Mouse (Mus musculus) B cell, adult 2 months (primary cell): ENCODE results near the gene Foxr1.
"Not testable (repeated sequence)": the region's sequence is repeated elsewhere in the genome, so short reads cannot be mapped to it uniquely, and the experiment has no call there.

ENCODE experiments used
- DNase-seq, 2 experiments: peaks; one replicate each; pipeline ENCODE4 v3.0.0; 2022

The Foxr1 gene

DNA sequence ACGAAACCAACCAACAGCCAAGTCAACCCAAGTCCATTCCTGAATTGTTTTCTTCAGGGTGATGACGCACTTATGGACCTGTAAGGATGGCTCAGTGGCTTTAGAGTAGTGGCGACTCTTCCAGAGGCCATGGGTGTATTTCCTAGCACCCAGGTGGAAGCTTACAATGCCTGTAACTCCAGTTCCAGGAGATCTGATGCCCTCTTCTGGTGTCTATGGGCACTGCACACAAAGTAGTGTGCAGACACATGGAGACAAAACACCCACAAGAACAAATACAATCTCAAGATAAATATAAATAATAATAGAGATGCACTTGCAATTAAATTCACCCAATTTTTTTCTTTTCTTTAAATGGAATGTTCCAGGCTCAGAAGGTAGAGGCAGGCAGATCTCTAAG is 35.0 kb upstream of the Foxr1 start:
- DNase-seq: no peak

DNA sequence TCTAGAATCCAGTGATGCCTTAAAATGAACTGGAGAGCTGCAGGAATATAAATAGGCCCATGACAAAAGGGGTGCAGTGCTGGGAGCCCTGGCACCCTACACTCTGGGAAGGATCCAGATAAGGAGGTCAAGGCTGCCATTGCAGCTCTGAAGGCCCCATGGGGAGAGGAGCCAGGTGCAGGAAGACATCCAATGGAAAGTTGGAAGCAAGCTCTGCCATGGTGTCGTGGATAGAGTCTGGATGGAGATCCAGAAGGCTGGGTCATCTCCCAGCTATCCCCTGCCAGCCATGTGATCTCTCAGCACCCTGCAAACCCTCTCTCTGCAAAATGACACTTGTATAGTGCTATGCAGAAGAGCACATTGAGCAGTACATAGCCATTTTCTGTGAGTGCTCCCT is 33.4 kb upstream of the Foxr1 start:
- no peak for DNase-seq

DNA sequence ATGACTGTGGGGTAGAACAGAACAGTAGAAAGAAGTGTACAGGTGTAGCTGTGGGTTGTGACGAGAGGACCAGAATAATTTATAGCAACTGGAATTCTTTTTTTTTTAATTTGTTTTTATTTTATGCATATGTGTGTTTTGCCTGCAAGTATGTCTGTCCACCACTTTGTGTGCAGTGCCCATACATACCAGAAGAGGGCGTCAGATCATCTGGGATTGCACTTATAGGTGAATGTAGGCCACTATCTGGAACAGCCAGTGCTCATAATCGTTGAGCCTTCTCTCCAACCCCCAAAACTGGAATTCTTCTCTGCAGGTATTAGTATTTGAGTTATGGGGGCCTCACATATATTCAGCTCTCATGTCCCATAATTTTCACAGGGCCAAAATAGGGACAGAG is 32.2 kb upstream of the Foxr1 start:
- DNase-seq: peak; percentile 42

DNA sequence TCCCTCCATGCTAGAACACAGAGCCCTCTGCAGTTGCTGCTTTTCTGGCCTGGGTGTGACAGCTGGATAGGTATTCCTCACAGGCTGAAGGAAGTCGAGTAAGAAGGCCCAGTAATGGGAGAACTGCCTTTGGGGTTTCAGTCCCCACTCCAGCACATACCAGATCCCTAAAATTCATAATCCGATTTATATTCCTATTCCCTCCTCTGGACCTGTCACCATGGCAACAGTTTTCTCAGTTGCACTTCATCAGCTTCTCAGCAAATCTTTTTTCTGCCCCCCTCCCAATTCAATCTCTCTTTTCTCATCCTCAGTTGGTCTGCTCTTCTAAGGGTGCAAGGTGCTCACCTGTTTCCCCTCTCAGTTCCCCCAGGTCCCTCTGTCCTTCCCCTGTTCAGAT is 27.9 kb upstream of the Foxr1 start:
- no peak for DNase-seq

DNA sequence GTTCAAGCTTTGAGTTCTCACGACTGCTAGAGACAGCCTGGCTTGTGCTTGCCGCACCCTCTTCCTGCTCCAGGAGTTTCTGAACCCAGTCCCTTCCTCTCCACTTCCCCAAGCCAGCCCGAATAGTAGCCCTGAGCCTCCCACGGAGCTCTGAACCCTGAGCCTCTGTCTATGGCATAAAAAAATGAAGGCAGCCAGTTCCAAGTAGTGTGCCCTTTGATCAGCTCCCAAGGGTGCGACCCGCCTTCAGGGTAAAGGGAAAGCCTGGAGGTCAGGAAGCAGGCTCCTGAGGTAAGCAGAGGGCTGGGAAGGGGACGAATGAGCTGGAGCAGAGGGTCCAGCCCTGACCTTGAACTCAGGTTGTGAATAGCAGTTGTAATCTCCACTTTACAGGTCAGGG is 27.3 kb upstream of the Foxr1 start:
- no peak for DNase-seq

DNA sequence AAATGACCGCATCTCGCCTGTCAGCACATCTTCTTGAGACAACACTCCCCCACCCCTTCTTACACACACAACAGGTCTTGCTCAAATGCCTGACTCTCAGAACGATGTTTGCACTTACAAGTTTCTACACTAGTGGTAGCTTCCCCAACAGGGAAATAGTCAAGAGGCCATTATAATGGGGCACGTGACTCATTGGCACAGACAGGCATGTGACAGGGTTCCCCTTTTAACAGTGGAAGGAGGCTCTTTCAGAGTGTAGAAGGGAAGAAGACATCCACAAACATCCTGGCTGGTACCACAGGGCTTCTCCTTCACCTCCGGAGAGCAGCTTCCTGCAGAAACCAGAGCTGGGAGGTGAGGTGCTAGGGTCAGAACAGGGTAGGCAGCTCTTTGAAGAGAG is 21.0 kb upstream of the Foxr1 start:
- peak; percentile 28 to 52 for DNase-seq

DNA sequence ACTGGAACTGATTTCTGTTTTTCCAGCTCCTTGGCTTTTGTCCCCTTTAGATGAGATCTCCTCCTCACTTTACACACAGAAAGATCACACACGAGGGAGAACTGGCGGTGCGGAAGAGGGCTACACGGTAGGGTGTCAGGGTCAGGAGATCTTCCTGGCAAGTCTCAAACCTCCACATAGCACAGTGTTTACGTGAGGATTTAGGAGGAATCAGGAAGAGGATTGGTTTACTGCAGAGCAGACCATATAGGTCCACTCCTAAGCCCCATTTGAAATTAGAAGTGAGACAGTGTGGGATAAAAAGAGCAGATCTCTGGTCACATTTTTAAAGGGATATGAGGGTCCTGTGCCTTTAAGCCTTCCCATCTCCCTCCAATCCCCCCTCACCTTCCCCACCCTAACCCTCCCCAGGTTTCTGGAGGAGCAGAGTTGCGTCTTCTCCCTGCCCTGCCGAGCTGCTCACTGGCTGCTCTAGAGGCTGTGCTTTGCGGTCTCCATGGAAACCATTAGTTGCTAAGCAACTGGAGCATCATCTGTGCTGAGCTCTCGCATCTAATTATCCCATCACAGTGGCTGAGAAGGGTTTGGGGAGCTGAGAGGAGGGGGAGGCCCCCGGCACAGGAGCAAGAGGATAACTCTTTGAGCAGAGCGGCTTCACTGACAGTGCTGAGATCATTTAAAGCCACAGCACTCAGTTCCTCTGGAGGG is 16.3 kb upstream of the Foxr1 start:
- DNase-seq: no peak

DNA sequence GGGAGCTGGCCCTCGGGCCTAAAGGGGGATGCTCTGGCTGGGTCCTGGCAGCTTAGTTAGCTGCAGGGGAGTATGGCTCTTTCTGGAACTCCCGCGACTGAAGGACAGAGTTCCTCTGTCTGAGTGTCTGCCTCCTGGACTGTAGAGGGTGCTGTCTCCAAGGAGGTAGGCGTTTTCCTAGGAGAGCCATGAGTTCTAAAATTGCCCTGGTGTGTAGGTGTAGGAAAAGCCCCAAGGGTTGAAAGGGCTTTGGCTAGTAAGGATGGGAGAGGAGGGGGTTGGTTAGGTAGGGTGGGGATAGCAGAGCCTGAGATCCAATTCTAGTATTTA is 13.9 kb upstream of the Foxr1 start, which contains the start of gene Upk2:
TSS of gene Upk2 (minus strand) at position 86 of the 330 bp plus-strand sequence.
- no peak for DNase-seq

DNA sequence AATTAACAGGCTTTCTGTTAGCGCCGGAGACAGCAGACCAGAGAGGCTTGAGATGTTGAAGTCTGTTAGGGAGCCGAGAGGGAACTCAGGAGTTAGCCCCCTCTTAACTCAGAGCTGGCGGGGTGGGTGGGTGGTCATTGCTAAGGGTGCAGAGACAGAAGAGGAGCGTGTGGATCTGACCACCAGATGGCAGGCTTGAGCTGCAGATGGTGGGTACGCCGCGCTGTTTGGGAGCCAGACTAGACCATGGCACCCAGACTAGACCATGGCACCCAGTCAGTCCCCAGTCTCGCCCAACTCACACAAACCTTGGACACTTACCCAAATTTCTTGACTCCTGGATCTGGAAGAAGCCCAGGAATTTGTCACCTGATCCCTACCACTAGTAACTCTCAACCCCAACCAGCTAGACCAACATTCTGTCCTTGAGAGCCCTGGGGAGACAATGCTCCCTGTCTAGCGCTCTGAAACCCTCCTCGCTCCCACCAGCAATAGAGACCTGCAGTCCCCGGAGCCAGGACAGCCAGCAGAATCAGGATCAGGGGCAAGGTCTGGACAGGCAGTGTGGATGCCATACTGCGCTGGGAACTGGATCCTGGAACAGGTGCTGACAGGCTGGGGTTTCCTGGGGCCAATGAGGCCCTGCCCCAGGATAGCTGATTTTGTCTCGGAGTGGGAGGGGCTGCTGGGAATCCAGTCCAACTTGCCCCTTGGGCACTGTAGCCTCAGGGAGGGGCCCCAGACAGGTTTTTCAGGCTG is 13.4 kb upstream of the Foxr1 start:
- DNase-seq: peak; percentile 92

DNA sequence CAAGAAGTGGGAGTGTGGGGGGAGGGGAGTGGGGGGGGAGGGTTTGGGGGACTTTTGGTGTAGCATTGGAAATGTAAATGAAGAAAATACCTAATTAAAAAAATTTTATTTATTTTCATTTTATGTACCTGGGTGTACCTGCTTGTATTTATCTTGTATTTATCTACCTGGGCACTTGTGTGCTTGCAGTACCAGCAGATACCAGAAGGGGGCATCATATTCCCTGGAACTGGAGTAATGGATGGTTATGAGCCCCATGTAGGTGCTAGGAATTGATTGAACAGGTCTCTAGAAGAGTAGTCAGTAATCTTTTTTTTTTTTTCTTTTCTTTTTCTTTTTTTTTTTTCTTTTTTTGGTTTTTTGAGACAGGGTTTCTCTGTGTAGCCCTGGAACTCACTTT is 9.5 kb upstream of the Foxr1 start:
- peak; percentile 61 to 66 for DNase-seq

DNA sequence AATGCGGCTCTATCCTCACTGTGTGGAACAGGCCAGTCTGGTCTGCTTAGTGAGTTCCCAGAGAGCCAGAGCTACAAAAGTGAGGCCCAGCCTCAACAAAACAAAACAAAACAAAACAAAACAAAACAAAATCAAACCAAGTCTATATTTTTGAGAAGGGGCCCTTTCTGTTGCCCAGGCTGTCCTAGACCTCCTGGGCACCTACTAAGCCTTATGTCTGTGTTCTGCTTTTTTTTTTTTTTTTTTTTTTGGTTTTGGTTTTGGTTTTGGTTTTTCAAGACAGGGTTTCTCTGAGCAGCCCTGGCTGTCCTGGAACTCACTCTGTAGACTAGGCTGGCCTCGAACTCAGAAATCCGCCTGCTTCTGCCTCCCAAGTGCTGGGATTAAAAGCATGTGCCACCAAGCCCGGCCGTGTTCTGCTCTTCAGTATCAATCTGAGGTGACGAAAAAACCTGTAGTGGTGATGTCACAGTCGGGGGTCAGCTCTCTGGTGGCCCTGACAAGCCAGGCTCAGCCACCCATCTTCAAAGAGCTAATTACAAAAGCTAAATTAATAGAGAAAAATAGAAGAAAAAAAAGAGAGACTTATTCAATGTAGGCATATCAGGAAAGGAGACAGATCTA is 3.6 kb upstream of the Foxr1 start:
- DNase-seq: not testable (repeated sequence)

DNA sequence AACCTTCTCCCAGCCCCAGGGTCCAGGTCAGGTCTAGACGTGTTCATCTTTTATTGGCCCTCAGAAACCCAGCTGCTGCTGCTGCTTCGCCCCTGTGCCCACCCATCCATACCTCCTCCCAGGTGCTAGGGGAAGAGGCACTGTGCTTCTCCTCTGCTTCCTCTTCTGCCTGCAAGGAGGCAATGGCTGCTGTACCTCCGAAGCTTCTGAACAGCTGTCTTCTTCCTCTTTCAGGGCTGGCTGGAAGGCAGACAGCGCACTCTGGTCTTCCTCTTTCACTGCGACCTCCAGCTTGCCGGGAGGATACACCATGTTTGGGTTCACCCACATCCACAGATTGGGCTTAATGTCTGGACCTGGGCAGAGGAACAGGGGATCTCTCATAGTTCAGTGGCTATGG is 5.2 kb downstream of the Foxr1 start:
- DNase-seq: peak; percentile 66 to 67

DNA sequence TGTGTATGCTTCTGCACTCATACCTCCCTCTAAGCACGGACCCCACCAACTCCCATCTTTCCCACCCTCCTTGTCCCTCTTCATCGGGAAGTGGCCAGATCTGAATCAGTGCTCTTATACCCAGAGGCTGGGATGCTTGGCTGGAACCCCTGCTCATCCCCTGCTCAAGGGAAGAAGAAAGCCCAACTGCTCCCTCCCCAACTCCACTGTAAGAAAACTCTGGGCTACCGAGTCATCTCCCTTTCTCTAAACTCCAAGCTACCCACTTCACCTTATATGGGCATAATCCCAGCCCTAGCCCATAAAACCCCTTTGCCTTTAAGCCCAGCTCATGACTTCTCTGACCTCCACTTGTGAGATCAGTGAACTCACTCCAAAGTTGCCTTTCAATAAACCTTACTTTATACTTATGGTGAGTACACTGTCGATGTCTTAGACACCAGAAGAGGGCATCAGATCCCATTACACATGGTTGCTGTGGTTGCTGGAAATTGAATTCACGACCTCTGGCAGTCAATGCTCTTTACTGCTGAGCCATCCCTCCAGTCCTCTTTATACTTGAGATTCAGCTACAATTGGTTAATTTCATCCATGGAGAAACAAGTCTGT is 8.3 kb downstream of the Foxr1 start:
- DNase-seq: no peak

DNA sequence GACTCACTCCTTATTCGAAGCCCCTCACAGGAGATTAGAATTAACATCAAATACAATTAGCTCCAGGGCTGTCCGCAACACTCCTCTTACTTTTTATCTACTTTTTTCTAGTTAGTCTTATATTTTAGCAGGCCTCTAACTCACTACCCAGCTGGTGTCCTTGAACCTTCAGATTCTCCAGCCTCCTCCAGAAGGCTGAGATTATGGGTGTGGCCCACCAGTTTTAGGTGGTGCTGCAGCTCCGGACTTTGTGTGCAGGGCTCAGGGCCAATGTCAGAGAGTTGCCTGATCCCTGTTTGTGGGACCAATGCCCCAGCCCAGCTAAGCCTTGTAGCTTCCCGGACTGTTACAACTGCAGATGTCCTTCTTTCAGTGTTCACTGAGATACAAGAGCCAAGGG is 17.4 kb downstream of the Foxr1 start:
- no peak for DNase-seq

DNA sequence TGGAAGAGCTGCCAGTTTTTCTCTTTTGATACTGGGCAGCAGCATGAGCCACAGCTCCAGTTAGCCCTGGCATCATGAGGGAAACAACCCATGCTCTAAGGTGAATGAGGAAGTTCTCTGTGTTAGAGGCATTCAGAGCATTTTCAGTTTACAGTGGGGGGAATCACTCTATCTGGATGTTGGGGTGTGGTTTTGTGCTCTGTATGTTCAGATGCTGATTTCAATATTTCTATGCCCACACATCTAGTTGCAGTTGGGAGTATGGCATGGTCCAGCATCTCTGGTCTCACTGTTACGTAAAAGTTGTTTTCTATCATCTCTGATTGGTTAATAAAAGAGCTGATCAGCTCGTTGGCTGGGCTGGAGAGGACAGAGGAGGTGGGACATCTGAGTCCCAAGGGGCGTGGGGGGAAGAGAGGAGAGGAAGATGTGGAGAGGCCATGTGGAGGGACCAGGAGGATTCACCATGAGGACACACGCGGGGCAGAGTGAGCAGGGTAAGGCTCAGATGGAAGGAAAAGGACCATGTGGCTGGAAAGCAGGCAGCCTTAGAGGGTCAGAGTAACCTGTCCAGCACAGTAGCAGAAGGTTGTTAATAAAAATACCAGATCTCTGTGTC is 20.5 kb downstream of the Foxr1 start:
- DNase-seq: peak; percentile 22 to 26

DNA sequence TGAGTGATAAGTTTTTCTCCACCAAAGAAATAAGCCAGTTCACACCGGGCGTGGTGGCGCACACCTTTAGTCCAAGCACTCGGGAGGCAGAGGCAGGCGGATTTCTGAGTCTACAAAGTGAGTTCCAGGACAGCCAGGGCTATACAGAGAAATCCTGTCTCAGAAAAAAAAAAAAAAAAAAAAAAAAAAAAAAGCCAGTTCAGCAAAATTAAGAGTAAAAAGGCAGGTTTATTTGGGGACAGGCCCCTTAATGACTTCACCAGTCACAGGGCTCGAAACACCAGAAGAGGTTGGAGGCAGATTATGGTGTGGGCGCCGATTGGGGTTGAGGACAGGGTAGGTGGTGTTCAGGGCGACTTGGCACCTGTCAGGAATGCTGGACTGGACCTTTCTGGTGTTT is 21.2 kb downstream of the Foxr1 start:
- DNase-seq: not testable (repeated sequence)

DNA sequence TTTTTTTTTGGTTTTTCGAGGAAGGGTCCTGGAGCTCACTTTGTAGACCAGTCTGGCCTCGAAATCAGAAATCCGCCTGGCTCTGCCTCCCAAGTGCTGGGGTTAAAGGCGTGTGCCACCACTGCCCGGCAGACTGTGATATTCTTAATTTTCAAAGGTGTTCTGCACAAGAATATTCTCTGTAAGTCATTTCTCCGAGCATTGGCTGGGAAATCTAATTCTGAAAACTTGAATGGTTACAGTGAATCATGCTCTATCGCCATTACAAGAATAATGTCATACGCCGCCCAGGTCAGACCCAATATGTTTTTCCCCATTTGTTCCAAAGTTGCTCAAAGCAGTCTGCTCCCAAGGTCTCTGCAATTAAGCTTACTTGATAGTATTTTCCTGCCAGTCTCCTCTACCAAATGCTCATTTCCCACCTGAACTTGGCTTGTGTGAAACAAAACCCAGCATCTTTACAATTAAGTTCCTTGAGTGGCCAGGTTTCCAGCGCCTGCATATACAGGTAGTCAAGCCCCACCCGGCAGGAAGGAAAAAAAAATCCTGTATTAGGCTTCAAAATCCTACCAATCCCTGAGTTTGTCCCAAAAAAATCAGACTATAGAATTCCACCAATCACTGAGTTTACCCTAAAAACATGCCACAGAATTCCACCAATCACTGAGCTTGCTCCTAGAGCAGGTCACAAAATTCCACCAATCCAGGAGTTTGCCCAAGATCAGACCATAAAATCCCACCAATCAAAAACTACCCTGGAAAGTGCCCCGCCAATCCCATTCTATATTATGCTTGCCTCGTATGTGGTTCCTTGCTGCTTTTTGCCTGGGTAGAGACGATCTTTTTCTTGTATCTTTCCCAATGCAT is 22.2 kb downstream of the Foxr1 start, which contains the start of gene Ccdc84:
TSS of gene Ccdc84 (minus strand) at position 51 of the 867 bp plus-strand sequence.
- DNase-seq: no peak

DNA sequence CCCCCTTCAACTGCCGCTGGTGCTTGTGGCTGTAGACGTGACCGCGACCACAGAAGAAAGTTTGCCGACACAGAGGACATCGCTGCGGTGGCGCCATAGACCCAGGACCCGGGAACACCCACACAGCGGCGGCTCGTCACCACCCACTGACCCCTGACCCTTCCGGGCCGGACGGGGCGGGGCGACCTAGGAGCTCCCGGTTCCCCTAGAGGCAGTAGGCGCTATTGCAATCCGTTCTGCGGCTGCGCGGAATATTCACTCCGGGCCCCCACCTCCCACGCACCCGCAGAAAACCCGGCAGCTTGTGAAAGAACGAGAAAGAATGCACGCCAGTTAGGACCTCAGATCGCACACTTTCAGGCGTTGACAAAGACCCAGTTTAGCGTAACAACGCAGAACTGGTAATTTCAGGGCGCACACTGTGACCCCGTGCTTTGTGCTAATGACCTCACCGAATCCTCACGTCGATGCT is 23.0 kb downstream of the Foxr1 start:
- DNase-seq: peak; percentile 95

DNA sequence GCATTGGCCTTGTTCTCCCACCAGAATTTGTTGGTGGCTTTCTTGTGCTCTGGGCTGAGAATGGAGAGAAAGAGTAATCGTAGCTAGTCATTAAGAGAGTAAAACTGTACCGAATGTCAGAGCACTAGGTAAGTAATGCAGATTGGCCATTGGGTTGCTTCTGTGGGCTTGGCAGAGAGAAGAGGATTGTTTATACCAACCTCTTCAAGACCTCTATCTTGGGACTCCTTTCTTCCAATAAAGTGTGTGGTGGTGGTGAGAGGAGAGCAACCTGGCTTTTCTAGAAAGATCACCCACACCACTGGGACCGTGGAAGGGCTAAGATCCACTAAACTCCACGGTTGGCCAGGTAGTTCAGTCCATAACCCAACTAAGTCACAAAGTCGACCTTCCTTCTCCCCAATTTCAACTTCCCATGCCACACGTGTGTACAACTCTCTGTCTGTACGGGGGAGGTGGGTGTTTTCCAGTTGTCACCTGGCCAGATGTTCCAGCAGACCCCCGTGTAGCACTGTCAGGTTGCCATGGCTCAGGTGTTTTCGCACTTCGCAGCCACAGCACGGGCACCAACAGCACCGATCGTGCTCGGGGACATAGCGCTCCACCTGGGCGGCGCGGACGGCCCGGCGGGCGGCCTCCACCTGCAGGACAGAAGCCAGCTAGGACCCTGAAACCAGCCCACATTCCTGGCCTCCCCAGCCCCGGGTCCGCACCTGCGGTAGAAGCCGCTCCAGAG is 23.6 kb downstream of the Foxr1 start:
- no peak for DNase-seq

DNA sequence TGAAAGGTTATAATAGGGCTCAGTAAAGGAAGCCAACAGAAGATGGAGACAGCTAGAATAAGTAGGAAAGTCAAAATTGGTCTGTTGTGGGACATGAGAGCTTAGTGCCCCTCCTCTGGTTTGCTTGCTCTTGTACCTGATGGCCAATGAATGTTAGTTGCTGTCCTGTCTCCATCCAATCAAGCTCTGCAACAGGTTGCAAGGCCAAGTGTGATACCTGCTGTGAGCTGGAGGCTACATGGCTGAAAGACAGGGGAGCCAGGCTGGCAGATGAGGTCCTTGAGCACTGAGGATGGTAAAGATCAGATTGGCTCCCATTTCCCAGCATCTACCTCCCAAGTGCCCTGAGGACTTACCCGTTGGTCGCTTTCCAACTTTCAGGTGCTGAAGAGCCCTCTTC is 28.2 kb downstream of the Foxr1 start:
- no peak for DNase-seq

DNA sequence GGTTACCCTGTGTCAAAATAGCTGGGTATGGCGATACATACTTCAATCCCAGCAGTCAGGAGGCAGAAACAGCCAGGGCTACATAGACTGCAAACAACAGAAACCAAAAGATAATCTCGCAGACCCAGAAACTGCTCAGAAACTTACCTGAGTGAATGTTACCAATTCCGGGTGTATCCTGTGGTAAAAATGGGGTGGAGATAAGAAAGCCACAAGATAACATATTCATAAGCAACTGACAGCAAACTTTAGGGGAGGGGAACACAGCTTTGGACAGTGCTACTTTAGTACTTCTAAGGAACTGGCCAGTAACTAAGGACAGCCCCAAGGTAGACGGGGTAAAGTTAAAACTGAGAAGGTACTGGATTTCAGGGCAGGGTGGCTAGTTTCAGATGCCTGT is 28.6 kb downstream of the Foxr1 start:
- DNase-seq: no peak
